Mouse (Mus musculus) embryonic fibroblast, embryonic 13.5 days (primary cell): ENCODE measurements around the gene Wdr38.

Experiments
- CTCF ChIP-seq: IDR thresholded peaks from 2 replicates; pipeline ENCODE4 v1.5.1; 2011; ENCODE audit warnings: mild to moderate bottlenecking, control low read depth, low read length, moderate library complexity, borderline replicate concordance; ENCODE audit not compliant: insufficient read depth
- POLR2A ChIP-seq: IDR thresholded peaks from 2 replicates; pipeline ENCODE4 v1.6.1; 2011; ENCODE audit warnings: low read depth, mild to moderate bottlenecking, control low read depth, low read length, moderate library complexity

DNA sequence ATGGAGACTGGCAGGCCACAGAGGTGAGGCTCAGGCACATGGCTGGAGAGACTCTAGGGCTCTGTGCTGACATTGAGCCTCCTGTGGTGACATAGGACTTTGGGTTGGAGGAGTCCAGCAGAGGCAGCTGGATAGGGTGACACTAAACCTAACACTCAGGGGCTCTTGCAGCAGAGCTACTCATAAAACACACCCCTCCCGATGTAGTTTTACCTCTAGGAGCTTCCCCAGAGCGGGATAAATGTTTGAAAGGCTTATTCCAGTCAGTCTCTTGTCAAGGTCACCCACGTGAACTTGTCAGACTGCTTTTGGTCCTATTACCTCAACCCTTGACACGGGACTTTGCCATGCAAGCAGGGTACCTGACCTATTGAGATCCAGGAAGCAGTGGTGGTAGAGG is 2.1 kb downstream of the Wdr38 start:
- TF ChIP-seq CTCF (no peak), POLR2A (no peak)
